Mouse (Mus musculus) monocyte, adult 2 months (primary cell): ENCODE results near the gene Sh2d1a.

Experiments
- DNase-seq, 2 experiments: peaks; one replicate each; pipeline ENCODE4 v3.0.0; 2022; ENCODE audit warnings: low spot score in 2 of 2, low read depth in 1 of 2

Sh2d1a gene

DNA sequence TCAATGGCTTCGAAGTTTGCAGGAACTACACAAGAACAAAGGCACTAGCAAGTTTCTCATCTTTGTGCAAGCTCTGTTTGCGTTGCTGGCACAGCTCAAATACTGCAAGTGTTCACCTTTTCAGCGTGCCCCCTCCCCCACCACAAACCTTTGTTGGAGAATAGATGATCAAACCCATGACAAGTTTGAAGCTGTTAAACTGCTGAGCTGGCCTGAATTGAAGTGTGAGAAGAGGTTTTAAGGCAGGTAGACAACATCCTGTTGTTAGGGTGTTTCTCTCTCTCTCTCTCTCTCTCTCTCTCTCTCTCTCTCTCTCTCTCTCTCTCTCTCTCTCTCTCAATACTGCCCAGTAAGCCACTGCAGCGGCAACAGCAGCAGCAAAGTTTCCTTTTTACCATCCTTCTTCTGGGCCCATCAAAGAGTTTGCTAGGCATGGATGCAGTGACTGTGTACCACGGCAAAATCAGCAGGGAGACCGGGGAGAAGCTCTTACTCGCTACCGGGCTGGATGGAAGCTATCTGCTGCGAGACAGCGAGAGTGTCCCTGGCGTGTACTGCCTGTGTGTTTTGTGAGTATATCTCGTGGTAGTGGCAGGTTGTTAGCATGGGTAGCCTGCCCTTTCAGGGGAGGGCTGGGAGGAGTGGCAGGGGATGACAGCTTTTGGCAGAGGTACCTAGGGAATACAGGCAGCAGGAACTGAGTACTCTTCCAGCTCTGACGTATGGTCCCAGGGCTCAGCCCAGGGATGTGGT, at the start of gene Sh2d1a:
Gene Sh2d1a, plus strand, starts transcription at position 163 of the 753 bp plus-strand sequence.
- DNase-seq: no peak

DNA sequence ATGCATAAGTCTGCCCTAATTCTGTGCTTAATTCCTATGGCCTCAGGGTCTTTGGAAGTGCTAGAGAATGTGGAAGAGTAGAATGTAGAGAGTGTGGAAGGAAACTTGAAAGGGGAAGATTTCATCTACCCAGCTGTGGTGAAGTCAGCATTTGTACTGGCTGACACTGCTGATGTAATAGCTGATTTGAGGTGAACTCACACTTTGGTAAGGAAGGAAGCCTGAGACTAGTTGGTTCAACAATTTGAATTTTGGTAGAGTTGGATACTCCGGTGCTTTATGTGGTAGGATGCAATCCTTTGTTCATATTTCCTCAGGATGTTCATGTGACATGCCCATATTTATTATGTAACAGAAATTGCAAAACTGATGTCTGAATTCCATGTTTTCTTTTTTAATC, 49.3 kb upstream of the Sh2d1a start:
- no peak for DNase-seq

- no peak for DNase-seq
Measured at GRCm38 (mm10) chrX:42454533-42454932, 47.7 kb upstream of the Sh2d1a start.

DNA sequence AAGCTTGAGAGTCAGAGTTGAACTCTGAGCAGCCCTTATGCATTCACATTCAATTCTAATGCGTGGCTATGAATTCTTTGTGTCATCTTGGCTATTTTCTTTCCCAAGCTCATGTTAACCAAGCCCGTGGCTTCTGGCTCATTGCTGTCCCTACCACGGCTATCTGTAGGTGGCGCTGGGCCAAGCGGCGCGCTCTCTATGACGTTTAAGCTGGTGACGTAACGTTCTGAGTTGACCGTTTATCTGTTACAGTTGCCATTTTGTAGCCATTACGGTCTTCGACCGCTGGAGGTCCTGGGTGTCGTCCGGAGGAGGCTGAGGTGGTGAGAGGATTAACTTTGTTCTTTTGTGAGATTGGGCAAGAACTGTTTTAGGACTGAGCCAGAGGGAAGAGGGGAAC, 12.8 kb upstream of the Sh2d1a start, which contains the start of gene Tex13c2:
Gene Tex13c2, plus strand, starts transcription at position 246 of the 400 bp plus-strand sequence.
- DNase-seq: no peak

GRCm38 (mm10) chrX:42490336-42490735, 11.9 kb upstream of the Sh2d1a start:
- DNase-seq: no peak

GRCm38 (mm10) chrX:42500538-42500937, 1.7 kb upstream of the Sh2d1a start:
- no peak for DNase-seq

- DNase-seq: no peak
Measured at GRCm38 (mm10) chrX:42511105-42511504, 8.9 kb downstream of the Sh2d1a start.

GRCm38 (mm10) chrX:42512567-42512966, 10.3 kb downstream of the Sh2d1a start:
- no peak for DNase-seq

GRCm38 (mm10) chrX:42522868-42523267, 20.6 kb downstream of the Sh2d1a start:
- DNase-seq: no peak

- DNase-seq: no peak
Measured at GRCm38 (mm10) chrX:42530703-42531102, 28.4 kb downstream of the Sh2d1a start.

DNA sequence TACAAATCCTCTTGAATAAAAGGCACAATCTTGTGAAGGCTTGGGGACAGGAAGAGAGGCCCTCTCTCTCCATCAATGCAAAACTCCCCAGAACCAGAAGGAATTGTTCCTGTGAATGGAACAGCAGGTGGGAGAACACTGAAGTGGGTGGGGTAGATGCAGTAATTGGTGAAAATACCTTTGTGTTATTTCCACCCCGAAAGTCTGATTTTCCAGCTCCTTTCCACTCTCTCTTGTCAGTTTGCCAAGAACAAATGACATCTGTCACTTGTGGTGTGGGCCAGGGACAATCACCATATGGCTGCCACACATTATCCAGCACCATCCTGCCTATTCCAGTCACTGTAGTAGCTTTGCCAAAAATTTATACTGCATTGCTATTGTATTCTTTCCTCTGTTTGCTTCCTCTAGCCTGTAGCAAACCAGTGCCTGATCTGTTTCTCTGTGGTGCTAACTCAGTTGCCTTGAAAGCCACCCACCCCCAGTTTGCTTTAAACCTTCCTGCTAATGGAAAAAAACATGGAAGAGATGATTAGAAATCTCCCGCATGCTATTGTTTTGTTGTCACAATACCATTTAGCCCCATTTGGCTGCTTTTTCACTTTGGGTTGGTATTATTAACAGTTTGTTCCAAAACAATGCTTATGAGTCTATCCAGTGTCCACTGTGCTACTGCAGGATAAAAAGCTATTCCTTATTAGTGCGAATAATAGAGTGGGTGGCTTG, 37.9 kb downstream of the Sh2d1a start:
- DNase-seq: no peak

GRCm38 (mm10) chrX:42540756-42541053, 38.5 kb downstream of the Sh2d1a start:
- peak in 1 of 2 experiments; percentile 4 for DNase-seq

- DNase-seq: no peak
Measured at GRCm38 (mm10) chrX:42545076-42545475, 42.8 kb downstream of the Sh2d1a start.

GRCm38 (mm10) chrX:42548513-42548912, 46.3 kb downstream of the Sh2d1a start:
- DNase-seq: no peak

- no peak for DNase-seq
Measured at GRCm38 (mm10) chrX:42557284-42557683, 55.0 kb downstream of the Sh2d1a start.

GRCm38 (mm10) chrX:42558683-42559082, 56.4 kb downstream of the Sh2d1a start:
- no peak for DNase-seq
